Mouse (Mus musculus) embryonic facial prominence, embryonic 13.5 days (tissue): ENCODE measurements around the gene Slc44a5. TPM values are rescaled to one million over a fixed set of nuclear protein-coding genes. Genes with fewer than 3 reads are reported as not detected.

Experiments
- ATAC-seq: fragments of 200-750 bp; cut with Nextera tagmentation; 2 replicates; pipeline ENCODE4 v1.8.0; 2017; ENCODE audit warnings: low read depth; ENCODE audit not compliant: insufficient number of reproducible peaks, insufficient read depth, low FRiP score, low TSS enrichment
- H3K27ac ChIP-seq: fragments of 300-500 bp; sonication (generic); 2 replicates; pipeline ENCODE4 v1.5.1; 2015; ENCODE audit warnings: moderate library complexity, mild to moderate bottlenecking, inconsistent platforms
- H3K27me3 ChIP-seq: fragments of 300-500 bp; sonication (generic); 2 replicates; pipeline ENCODE4 v1.6.1; 2015; ENCODE audit warnings: mild to moderate bottlenecking, inconsistent platforms
- H3K36me3 ChIP-seq: fragments of 300-500 bp; sonication (generic); 2 replicates; pipeline ENCODE4 v1.6.1; 2015; ENCODE audit warnings: mild to moderate bottlenecking, inconsistent platforms
- H3K4me1 ChIP-seq: fragments of 300-500 bp; sonication (generic); 2 replicates; pipeline ENCODE4 v1.6.1; 2015; ENCODE audit warnings: inconsistent platforms
- H3K4me2 ChIP-seq: fragments of 300-500 bp; sonication (generic); 2 replicates; pipeline ENCODE4 v1.6.1; 2015; ENCODE audit warnings: moderate library complexity, mild to moderate bottlenecking, inconsistent platforms
- H3K4me3 ChIP-seq: fragments of 300-500 bp; sonication (generic); 2 replicates; pipeline ENCODE4 v1.5.1; 2015; ENCODE audit warnings: mild to moderate bottlenecking, inconsistent platforms
- H3K9ac ChIP-seq: fragments of 300-500 bp; sonication (generic); 2 replicates; pipeline ENCODE4 v1.6.1; 2015; ENCODE audit warnings: mild to moderate bottlenecking, inconsistent platforms
- H3K9me3 ChIP-seq: fragments of 300-500 bp; sonication (generic); 2 replicates; pipeline ENCODE4 v1.6.1; 2016; ENCODE audit warnings: inconsistent platforms
- WGBS: fragments of 180-500 bp; shearing (Covaris S2); methylation state at CpG from one replicate; pipeline ENCODE4 v1.1.7; 2015; ENCODE audit warnings: mixed read lengths; 5-methylcytosine and 5-hydroxymethylcytosine counted together
- polyA plus RNA-seq: library from polyadenylated mRNA; unstranded; fragments of >200 nt; fragmentation: Nextera tagmentation; extraction: Ambion mirVana; gene quantifications from 2 replicates; pipeline ENCODE4 v1.2.1, GENCODE M21; 2015

The Slc44a5 gene
- polyA plus RNA-seq, 1 experiment from 2014 or later: 2.2 TPM

- H3K4me3 ChIP-seq: peak overlapping the region; percentile 63
- H3K9ac ChIP-seq: peak overlapping the region; percentile 74
- no peak overlapping the region for H3K27ac ChIP-seq
- peak overlapping the region; percentile 97 for H3K4me2 ChIP-seq
- peaks cover 13% of the 10 kb centered on the region for H3K4me1 ChIP-seq
- no peaks in the 10 kb centered on the region for H3K36me3 ChIP-seq
- H3K9me3 ChIP-seq: peaks cover 5% of the 10 kb centered on the region; the same call in 1 of the 2 replicates
- no peak for ATAC-seq
- 3% methylated on average over 21 of the region's 21 CpGs for WGBS
- H3K27me3 ChIP-seq: peaks cover 52% of the 10 kb centered on the region
Observed at GRCm38 (mm10) chr3:153973949-153974760, 919 bp downstream of the Slc44a5 start.

- no peak overlapping the region for H3K27ac ChIP-seq
- H3K4me2 ChIP-seq: no peak overlapping the region
- no peak for ATAC-seq
- 8% methylated on average over 6 of the region's 6 CpGs for WGBS
- no peak overlapping the region for H3K4me3 ChIP-seq
- no peaks in the 10 kb centered on the region for H3K9me3 ChIP-seq
- H3K4me1 ChIP-seq: peaks cover 13% of the 10 kb centered on the region
- H3K27me3 ChIP-seq: peaks cover 55% of the 10 kb centered on the region
- H3K9ac ChIP-seq: no peak overlapping the region
- H3K36me3 ChIP-seq: no peaks in the 10 kb centered on the region
Observed at GRCm38 (mm10) chr3:153975060-153975459, 1.8 kb downstream of the Slc44a5 start.

GRCm38 (mm10) chr3:153975791-153976190 is 2.6 kb downstream of the Slc44a5 start:
- no peak overlapping the region for H3K9ac ChIP-seq
- 82% methylated on average over 7 of the region's 7 CpGs for WGBS
- ATAC-seq: no peak
- H3K4me3 ChIP-seq: no peak overlapping the region
- H3K9me3 ChIP-seq: no peaks in the 10 kb centered on the region
- no peak overlapping the region for H3K27ac ChIP-seq
- peaks cover 13% of the 10 kb centered on the region for H3K4me1 ChIP-seq
- peaks cover 54% of the 10 kb centered on the region for H3K27me3 ChIP-seq
- no peak overlapping the region for H3K4me2 ChIP-seq
- H3K36me3 ChIP-seq: no peaks in the 10 kb centered on the region

GRCm38 (mm10) chr3:153980611-153981010 is 7.4 kb downstream of the Slc44a5 start:
- H3K27ac ChIP-seq: no peak overlapping the region
- H3K4me3 ChIP-seq: no peak overlapping the region
- no peaks in the 10 kb centered on the region for H3K4me1 ChIP-seq
- no peak overlapping the region for H3K4me2 ChIP-seq
- ATAC-seq: no peak
- no peaks in the 10 kb centered on the region for H3K36me3 ChIP-seq
- H3K9me3 ChIP-seq: no peaks in the 10 kb centered on the region
- H3K27me3 ChIP-seq: peaks cover 15% of the 10 kb centered on the region
- WGBS: 35% methylated on average over 2 of the region's 2 CpGs
- no peak overlapping the region for H3K9ac ChIP-seq

GRCm38 (mm10) chr3:153984428-153985340 is 11.4 kb downstream of the Slc44a5 start:
- WGBS: 51% methylated on average over 10 of the region's 10 CpGs
- Histone ChIP-seq H3K9me3 (no peaks in the 10 kb centered on the region), H3K27me3 (no peaks in the 10 kb centered on the region; the same call in 1 of the 2 replicates), H3K4me3 (no peak overlapping the region), H3K27ac (no peak overlapping the region), H3K9ac (no peak overlapping the region), H3K36me3 (no peaks in the 10 kb centered on the region), H3K4me1 (no peaks in the 10 kb centered on the region), H3K4me2 (no peak overlapping the region)
- no peak for ATAC-seq

- Histone ChIP-seq H3K4me1 (no peaks in the 10 kb centered on the region), H3K27ac (no peak overlapping the region), H3K4me3 (no peak overlapping the region), H3K27me3 (no peaks in the 10 kb centered on the region), H3K4me2 (no peak overlapping the region), H3K9ac (no peak overlapping the region), H3K36me3 (no peaks in the 10 kb centered on the region), H3K9me3 (no peaks in the 10 kb centered on the region)
- WGBS: 90% methylated on average over 5 of the region's 5 CpGs
- ATAC-seq: no peak
Observed at GRCm38 (mm10) chr3:153999797-154000528, 26.7 kb downstream of the Slc44a5 start.

- Histone ChIP-seq H3K27ac (no peak overlapping the region), H3K4me2 (no peak overlapping the region), H3K4me3 (no peak overlapping the region), H3K4me1 (no peaks in the 10 kb centered on the region), H3K9ac (no peak overlapping the region), H3K36me3 (no peaks in the 10 kb centered on the region), H3K9me3 (no peaks in the 10 kb centered on the region), H3K27me3 (no peaks in the 10 kb centered on the region)
- no peak for ATAC-seq
- WGBS: 82% methylated on average over 5 of the region's 5 CpGs
Observed at GRCm38 (mm10) chr3:154001348-154001747, 28.1 kb downstream of the Slc44a5 start.

GRCm38 (mm10) chr3:154046876-154047275 is 73.6 kb downstream of the Slc44a5 start:
- Histone ChIP-seq H3K9ac (no peak overlapping the region), H3K4me3 (no peak overlapping the region), H3K36me3 (no peaks in the 10 kb centered on the region), H3K4me2 (no peak overlapping the region), H3K27me3 (no peaks in the 10 kb centered on the region), H3K27ac (no peak overlapping the region), H3K9me3 (no peaks in the 10 kb centered on the region), H3K4me1 (no peaks in the 10 kb centered on the region)
- no peak for ATAC-seq
- 88% methylated on average over 4 of the region's 4 CpGs for WGBS

- no peak for ATAC-seq
- H3K9me3 ChIP-seq: no peaks in the 10 kb centered on the region
- H3K4me1 ChIP-seq: no peaks in the 10 kb centered on the region
- no peak overlapping the region for H3K4me3 ChIP-seq
- no peak overlapping the region for H3K4me2 ChIP-seq
- WGBS: 75% methylated on average over 7 of the region's 7 CpGs
- no peak overlapping the region for H3K27ac ChIP-seq
- no peaks in the 10 kb centered on the region for H3K27me3 ChIP-seq
- no peak overlapping the region for H3K9ac ChIP-seq
- no peaks in the 10 kb centered on the region for H3K36me3 ChIP-seq
Observed at GRCm38 (mm10) chr3:154053331-154053730, 80.1 kb downstream of the Slc44a5 start.

GRCm38 (mm10) chr3:154057464-154057863 is 84.2 kb downstream of the Slc44a5 start:
- Histone ChIP-seq H3K4me1 (no peaks in the 10 kb centered on the region), H3K4me2 (no peak overlapping the region), H3K27me3 (no peaks in the 10 kb centered on the region), H3K9ac (no peak overlapping the region), H3K9me3 (no peaks in the 10 kb centered on the region), H3K4me3 (no peak overlapping the region), H3K36me3 (no peaks in the 10 kb centered on the region), H3K27ac (no peak overlapping the region)
- WGBS: 74% methylated on average over 2 of the region's 2 CpGs
- no peak for ATAC-seq

GRCm38 (mm10) chr3:154058200-154058599 is 85.0 kb downstream of the Slc44a5 start:
- no peak overlapping the region for H3K4me2 ChIP-seq
- H3K27ac ChIP-seq: no peak overlapping the region
- no peaks in the 10 kb centered on the region for H3K9me3 ChIP-seq
- no peak overlapping the region for H3K9ac ChIP-seq
- no peaks in the 10 kb centered on the region for H3K27me3 ChIP-seq
- WGBS: 79% methylated on average over 5 of the region's 5 CpGs
- H3K36me3 ChIP-seq: no peaks in the 10 kb centered on the region
- ATAC-seq: no peak
- no peaks in the 10 kb centered on the region for H3K4me1 ChIP-seq
- H3K4me3 ChIP-seq: no peak overlapping the region
